In genomic region chr1:194985442-194986210, GRCm38 (mm10) we compare ENCODE assay signal across 15 mouse cellular contexts. TPM values are rescaled to one million over a fixed set of nuclear protein-coding genes. Genes with fewer than 3 reads are reported as not detected.
DNase-seq lines count a peak whose midpoint lies in the region; ATAC-seq and TF ChIP-seq lines count a peak whose summit lies in the region.
"Had no signal": no experiment of that assay in that cellular context is flagged by ENCODE, and none has a peak within 500 bp of the region (broad histone marks: within the 10 kb centered on the region; RNA-seq: fewer than 3 reads in every experiment).

No protein-coding gene starts in this region.

- no peak for ATAC-seq in liver, postnatal 0 days
- peak; percentile 15 for ATAC-seq in inflammation-experienced regulatory T-cells, adult 6 months
- peak; percentile 72 for ATAC-seq in monocyte, adult 5-6 weeks (replicated peaks; ENCODE audit: insufficient number of reproducible peaks, low FRiP score, low TSS enrichment, poor library complexity, severe bottlenecking)
- ATAC-seq: forebrain, embryonic 13.5 days; intestine, postnatal 0 days had no signal

- TF ChIP-seq RAD21 in MEL (IDR thresholded peaks at IDR 0.05; ENCODE audit: low read depth, low read length), result no peak

- H3K9ac ChIP-seq in liver, postnatal 0 days (replicated peaks), result no peak overlapping the region
- peak overlapping the region; percentile 31; the same call in 1 of the 2 replicates for H3K9ac ChIP-seq in MEL (ENCODE audit: control insufficient read depth, low read depth, low read length, poor library complexity, severe bottlenecking)
- H3K9ac ChIP-seq: embryonic facial prominence, embryonic 13.5 days; forebrain, embryonic 13.5 days; neural tube, embryonic 15.5 days had no signal

- no peaks in the 10 kb centered on the region for H3K9me3 ChIP-seq in liver, postnatal 0 days (ENCODE audit: low read length)
- no peaks in the 10 kb centered on the region for H3K9me3 ChIP-seq in MEL (replicated peaks; ENCODE audit: insufficient read depth, low read length)
- H3K9me3 ChIP-seq: embryonic facial prominence, embryonic 13.5 days; forebrain, embryonic 13.5 days; neural tube, embryonic 15.5 days had no signal

- H3K27me3 ChIP-seq in liver, postnatal 0 days (ENCODE audit: insufficient read depth, low read length), result no peaks in the 10 kb centered on the region
- no peaks in the 10 kb centered on the region for H3K27me3 ChIP-seq in MEL (ENCODE audit: control insufficient read depth in 1 of 2, insufficient read depth in 2 of 2, low read length in 2 of 2)
- H3K27me3 ChIP-seq: embryonic facial prominence, embryonic 13.5 days; forebrain, embryonic 13.5 days; neural tube, embryonic 15.5 days had no signal

- TF ChIP-seq CTCF in liver, postnatal 0 days (IDR thresholded peaks at IDR 0.05; ENCODE audit: low read depth), result no peak
- no peak for TF ChIP-seq CTCF in MEL (IDR thresholded peaks at IDR 0.05 in 2 of 3, conservative IDR thresholded peaks at IDR 0.05 in 1 of 3; ENCODE audit: control insufficient read depth in 1 of 3, insufficient read depth in 1 of 3, low read depth in 2 of 3, low read length in 3 of 3, poor library complexity in 1 of 3, severe bottlenecking in 1 of 3)

- no peaks in the 10 kb centered on the region; the same call in 1 of the 2 replicates for H3K79me2 ChIP-seq in MEL (ENCODE audit: control insufficient read depth, insufficient read depth, low read length, poor library complexity)

- H3K4me1 ChIP-seq in liver, postnatal 0 days (ENCODE audit: insufficient read depth), result peaks cover 14% of the 10 kb centered on the region
- H3K4me1 ChIP-seq in MEL (ENCODE audit: control insufficient read depth in 1 of 2, insufficient read depth in 2 of 2, low read length in 2 of 2), result peaks cover 32 to 50% of the 10 kb centered on the region in 2 experiments
- H3K4me1 ChIP-seq: embryonic facial prominence, embryonic 13.5 days had no signal

- H3K36me3 ChIP-seq in liver, postnatal 0 days (replicated peaks; ENCODE audit: insufficient read depth, low read length), result no peaks in the 10 kb centered on the region
- peaks cover 0 to 51% of the 10 kb centered on the region in 2 experiments; a peak in 2 of 4 replicates for H3K36me3 ChIP-seq in MEL (ENCODE audit: control insufficient read depth in 1 of 2, insufficient read depth in 2 of 2, low read length in 2 of 2)
- H3K36me3 ChIP-seq: embryonic facial prominence, embryonic 13.5 days; neural tube, embryonic 15.5 days had no signal

- no peak overlapping the region for H3K27ac ChIP-seq in liver, postnatal 0 days (ENCODE audit: low read depth)
- peak overlapping the region; percentile 57 for H3K27ac ChIP-seq in MEL (ENCODE audit: control insufficient read depth, low read depth, low read length)
- H3K27ac ChIP-seq: embryonic facial prominence, embryonic 13.5 days; forebrain, embryonic 13.5 days; neural tube, embryonic 15.5 days had no signal

- H3K4me2 ChIP-seq in liver, postnatal 0 days (ENCODE audit: low read depth, low read length), result no peak overlapping the region
- H3K4me2 ChIP-seq: embryonic facial prominence, embryonic 13.5 days; forebrain, embryonic 13.5 days; neural tube, embryonic 15.5 days had no signal

- no peak for TF ChIP-seq EP300 in liver, postnatal 0 days (IDR thresholded peaks at IDR 0.05; ENCODE audit: low read depth)
- TF ChIP-seq EP300 in MEL (IDR thresholded peaks at IDR 0.05; ENCODE audit: low read depth in 1 of 2, low read length in 2 of 2), result peak; percentile 10 to 47; a peak in 3 of 4 replicates

- H3K4me3 ChIP-seq in liver, postnatal 0 days (ENCODE audit: low read depth, low read length), result no peak overlapping the region
- H3K4me3 ChIP-seq in MEL (ENCODE audit: control insufficient read depth in 1 of 2, insufficient read depth in 1 of 2, low read depth in 2 of 2, low read length in 2 of 2), result no peak overlapping the region
- H3K4me3 ChIP-seq: embryonic facial prominence, embryonic 13.5 days; forebrain, embryonic 13.5 days; neural tube, embryonic 15.5 days had no signal

- 56% methylated on average over 4 of the region's 4 CpGs for WGBS in liver, postnatal 0 days (ENCODE audit: insufficient replicate concordance)

- DNase-seq in liver, result peak; percentile 29
- no peak for DNase-seq in liver, postnatal 0 days
- peak; percentile 84 for DNase-seq in MEL (ENCODE audit: low read depth, low spot score)
- DNase-seq in right cerebral cortex, postnatal 25 days, result no peak
- DNase-seq in cerebellum, adult 9-10 months, result no peak
- no peak for DNase-seq in Muller cell, postnatal 12 days (ENCODE audit: inconsistent ontology term)
- DNase-seq: adrenal gland, adult 2 months; cerebellum, postnatal 36 days; kidney, postnatal 14 days had no signal

- TF ChIP-seq POLR2A in MEL (IDR thresholded peaks at IDR 0.05; ENCODE audit: control insufficient read depth in 1 of 2, insufficient read depth in 1 of 2, low read depth in 1 of 2, low read length in 2 of 2, poor library complexity in 1 of 2), result peak in 1 of 2 experiments; percentile 34; a peak in 1 of 4 replicates

TF ChIP-seq in MEL, 35 proteins besides CTCF, POLR2A, EP300 and RAD21:
- TF ChIP-seq ETS1 (IDR thresholded peaks at IDR 0.05; ENCODE audit: low read depth, low read length), result peak; percentile 46
- no peak for TF ChIP-seq CHD2 (IDR thresholded peaks at IDR 0.05; ENCODE audit: low read length)
- peak; percentile 57; the same call in 1 of the 2 replicates for TF ChIP-seq HCFC1 (IDR thresholded peaks at IDR 0.05; ENCODE audit: low read depth, low read length)
- TF ChIP-seq TBP (IDR thresholded peaks at IDR 0.05; ENCODE audit: low read depth, low read length), result 0 out of 2 replicates have a peak, but pooled peaks have one; percentile 43
- TF ChIP-seq MXI1 (IDR thresholded peaks at IDR 0.05; ENCODE audit: low read depth, low read length), result 0 out of 2 replicates have a peak, but pooled peaks have one; percentile 19
- TF ChIP-seq E2F4 (IDR thresholded peaks at IDR 0.05; ENCODE audit: borderline replicate concordance, low read depth, low read length), result no peak
- TF ChIP-seq KAT2A (conservative IDR thresholded peaks at IDR 0.05; ENCODE audit: low read depth, low read length), result no peak
- no peak for TF ChIP-seq ZMIZ1 (IDR thresholded peaks at IDR 0.05; ENCODE audit: low read depth, low read length)
- no peak for TF ChIP-seq BHLHE40 (IDR thresholded peaks at IDR 0.05; ENCODE audit: borderline replicate concordance, low read depth, low read length)
- TF ChIP-seq POLR2AphosphoS5 (IDR thresholded peaks at IDR 0.05; ENCODE audit: borderline replicate concordance, low read depth, low read length), result no peak
- TF ChIP-seq MYB (IDR thresholded peaks at IDR 0.05; ENCODE audit: low read depth, low read length), result no peak
- TF ChIP-seq GATA1 (IDR thresholded peaks at IDR 0.05; ENCODE audit: low read depth, low read length), result peak; percentile 56
- peak; percentile 82 for TF ChIP-seq ZNF384 (IDR thresholded peaks at IDR 0.05; ENCODE audit: low read depth, low read length)
- TF ChIP-seq GABPA (IDR thresholded peaks at IDR 0.05; ENCODE audit: low read depth, low read length), result peak; percentile 89
- TF ChIP-seq MAZ (IDR thresholded peaks at IDR 0.05; ENCODE audit: low read depth, low read length), result no peak
- no peak for TF ChIP-seq MAX (IDR thresholded peaks at IDR 0.05; ENCODE audit: low read length)
- 0 out of 2 replicates have a peak, but pooled peaks have one; percentile 9 for TF ChIP-seq RCOR1 (IDR thresholded peaks at IDR 0.05; ENCODE audit: low read depth, low read length)
- TF ChIP-seq CHD1 (IDR thresholded peaks at IDR 0.05; ENCODE audit: low read depth, low read length), result peak; percentile 73; the same call in 1 of the 2 replicates
- TF ChIP-seq SIN3A (IDR thresholded peaks at IDR 0.05; ENCODE audit: low read length), result 0 out of 2 replicates have a peak, but pooled peaks have one; percentile 47
- TF ChIP-seq NRF1 (IDR thresholded peaks at IDR 0.05; ENCODE audit: insufficient read depth, low read depth, low read length, poor library complexity, severe bottlenecking), result no peak
- peak; percentile 52; the same call in 1 of the 2 replicates for TF ChIP-seq ELF1 (IDR thresholded peaks at IDR 0.05; ENCODE audit: low read depth, low read length)
- TF ChIP-seq MAFK (IDR thresholded peaks at IDR 0.05; ENCODE audit: borderline replicate concordance, low read depth, low read length), result peak; percentile 79; the same call in 1 of the 2 replicates

RNA-seq across cellular contexts. Expression of gene Cd34, which starts 47.0 kb away (rescaled TPM):
- polyA plus RNA-seq in liver, postnatal 0 days (2015; fragmentation: Nextera tagmentation; extraction: Ambion mirVana), result 6.4 and 6.5 TPM in 2 replicates
- 0.10 TPM in 1 of 2 replicates, not detected in the other for total RNA-seq in MEL (2012; rRNA removed)
- polyA plus RNA-seq in MEL (2012; ENCODE audit: insufficient read depth in 1 of 2, insufficient read length in 2 of 2, low read depth in 1 of 2, low replicate concordance in 2 of 2, missing spikeins in 1 of 2), result under 1 TPM in 1 of 2 experiments, not detected in 1; 0.14 TPM
- under 1 TPM in 2 of 3 experiments, not detected in 1; 0.30 TPM for polyA plus RNA-seq in inflammation-experienced regulatory T-cells, adult 6 months (2017; shearing (Covaris generic))
- 0.48 to 0.87 TPM (median 0.53 TPM) in 3 replicates for total RNA-seq in monocyte, adult 5-6 weeks (2017)

Comparison
In these comparisons a context has a peak if more than half of its experiments do, and no peak if none do; other contexts are left out.
1. DNase-seq: peak in liver (single experiment) and MEL (single experiment); none in liver, postnatal 0 days (single experiment), right cerebral cortex, postnatal 25 days (single experiment), cerebellum, adult 9-10 months (single experiment) and Muller cell, postnatal 12 days (single experiment).